Mouse (Mus musculus) CH12.LX (cell line): ENCODE measurements around the gene Tmem11.

Experiments
- CTCF ChIP-seq, 2 experiments: IDR thresholded peaks in 1 of 2; conservative IDR thresholded peaks in 1 of 2; 2 replicates each; pipeline ENCODE4 v1.5.1; 2011 to 2012; ENCODE audit warnings: low read depth in 2 of 2, low read length in 2 of 2, improper control_type of control experiment in 1 of 2, inconsistent platforms in 1 of 2, mild to moderate bottlenecking in 1 of 2, moderate library complexity in 1 of 2
- E2F4 ChIP-seq: IDR thresholded peaks from 2 replicates; pipeline ENCODE4 v1.6.1; 2011; ENCODE audit warnings: low read depth, low read length, improper control_type of control experiment; ENCODE audit not compliant: insufficient replicate concordance
- ELF1 ChIP-seq: IDR thresholded peaks from 2 replicates; pipeline ENCODE4 v1.6.1; 2014; ENCODE audit warnings: low read depth, mild to moderate bottlenecking, inconsistent platforms, low read length, improper control_type of control experiment
- POLR2A ChIP-seq: IDR thresholded peaks from 2 replicates; pipeline ENCODE4 v1.6.1; 2011; ENCODE audit warnings: low read depth, mild to moderate bottlenecking, improper control_type of control experiment, low read length
- USF1 ChIP-seq: IDR thresholded peaks from 2 replicates; pipeline ENCODE4 v1.6.1; 2014; ENCODE audit warnings: low read depth, mild to moderate bottlenecking, inconsistent platforms, low read length, improper control_type of control experiment
- ZC3H11A ChIP-seq: IDR thresholded peaks from 2 replicates; pipeline ENCODE4 v1.6.1; 2012; ENCODE audit warnings: low read depth, mild to moderate bottlenecking, inconsistent platforms, low read length, improper control_type of control experiment
- ZMIZ1 ChIP-seq: IDR thresholded peaks from 2 replicates; pipeline ENCODE4 v1.6.1; 2012; ENCODE audit warnings: low read depth, mild to moderate bottlenecking, inconsistent platforms, low read length, improper control_type of control experiment

GRCm38 (mm10) chr11:60902486-60902885 is 23.4 kb upstream of the Tmem11 start:
- TF ChIP-seq ZMIZ1, result no peak
- no peak for TF ChIP-seq E2F4
- TF ChIP-seq POLR2A, result no peak
- TF ChIP-seq ZC3H11A, result no peak
- TF ChIP-seq CTCF (conservative IDR thresholded peaks at IDR 0.05 in 1 of 2, IDR thresholded peaks at IDR 0.05 in 1 of 2; ENCODE audit: low read depth in 2 of 2, low read length in 2 of 2), result no peak
- no peak for TF ChIP-seq ELF1
- no peak for TF ChIP-seq USF1
